Mouse (Mus musculus) cerebellum, adult 2 months (tissue): ENCODE data around the gene Ccl22. TPM values are rescaled to one million over a fixed set of nuclear protein-coding genes. Genes with fewer than 3 reads are reported as not detected.

Experiments
- DNase-seq, 2 experiments: peaks; one replicate each; pipeline ENCODE4 v3.0.0; 2021
- H3K27ac ChIP-seq: fragments of 200-500 bp; 2 replicates; pipeline ENCODE4 v1.5.1; 2012; ENCODE audit warnings: low read length, control low read depth, inconsistent platforms; ENCODE audit not compliant: insufficient read depth
- H3K27me3 ChIP-seq: fragments of 200-500 bp; 2 replicates; pipeline ENCODE4 v1.6.1; 2012; ENCODE audit warnings: inconsistent platforms, mild to moderate bottlenecking, low read length, moderate library complexity; ENCODE audit not compliant: control insufficient read depth, insufficient read depth
- H3K4me1 ChIP-seq: fragments of 200-500 bp; 2 replicates; pipeline ENCODE4 v1.6.1; 2011; ENCODE audit warnings: low read length; ENCODE audit not compliant: control insufficient read depth, insufficient read depth
- H3K4me3 ChIP-seq: fragments of 200-500 bp; replicated peaks from 2 replicates; pipeline ENCODE3; 2011; ENCODE audit warnings: mild to moderate bottlenecking, low read depth, low read length, control low read depth; ENCODE audit not compliant: insufficient read depth
- CTCF ChIP-seq: fragments of 200-500 bp; IDR thresholded peaks from 2 replicates; pipeline ENCODE4 v1.5.1; 2011; ENCODE audit warnings: low read depth, mild to moderate bottlenecking, control low read depth, low read length, moderate library complexity, borderline replicate concordance; ENCODE audit not compliant: insufficient read depth
- POLR2A ChIP-seq: fragments of 200-500 bp; IDR thresholded peaks from 2 replicates; pipeline ENCODE4 v1.6.1; 2011; ENCODE audit warnings: low read length, control low read depth, borderline replicate concordance; ENCODE audit not compliant: insufficient read depth
- WGBS: fragments of 180-500 bp; shearing (Covaris S2); methylation state at CpG from one replicate; pipeline ENCODE4 v1.1.7; 2018; 5-methylcytosine and 5-hydroxymethylcytosine counted together
- polyA plus RNA-seq: library from polyadenylated mRNA; depleted of rRNA; stranded (reverse); fragments of >200 nt; gene quantifications from 2 replicates; pipeline ENCODE4 v1.2.3, GENCODE M21; 2012

Ccl22 gene
- polyA plus RNA-seq, 1 experiment = 0.21 TPM

GRCm38 (mm10) chr8:94751023-94751849 is 5.8 kb downstream of the Ccl22 start:
- DNase-seq = no peak
- no peak for TF ChIP-seq POLR2A
- TF ChIP-seq CTCF = no peak
- no peaks in the 10 kb centered on the region for H3K4me1 ChIP-seq
- no peak overlapping the region for H3K27ac ChIP-seq
- H3K27me3 ChIP-seq = no peaks in the 10 kb centered on the region
- 64% methylated on average over 10 of the region's 10 CpGs for WGBS
- H3K4me3 ChIP-seq = no peak overlapping the region

DNA sequence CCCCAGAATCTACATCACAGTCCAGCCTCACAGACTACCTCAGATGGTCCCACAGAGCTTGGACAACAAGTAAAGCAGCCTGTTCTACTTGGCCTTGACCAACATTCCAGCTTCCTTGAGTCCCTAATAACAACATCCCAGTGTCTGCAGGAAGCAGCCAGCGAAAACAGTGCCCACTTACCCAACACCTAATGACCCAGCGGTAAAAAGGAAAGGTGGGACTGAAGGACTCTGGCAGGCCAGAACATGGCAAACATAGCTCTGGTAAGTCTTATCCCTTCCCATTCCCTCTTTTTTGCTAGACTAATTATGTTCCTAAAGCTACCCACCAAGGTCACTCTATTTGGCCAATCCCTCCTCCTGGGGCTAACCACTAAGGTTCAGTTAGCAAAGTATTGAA is 8.6 kb downstream of the Ccl22 start:
- no peaks in the 10 kb centered on the region for H3K27me3 ChIP-seq
- TF ChIP-seq CTCF = no peak
- TF ChIP-seq POLR2A = no peak
- no peaks in the 10 kb centered on the region for H3K4me1 ChIP-seq
- H3K4me3 ChIP-seq = no peak overlapping the region
- no peak for DNase-seq
- WGBS = 92% methylated on average over 2 of the region's 2 CpGs
- no peak overlapping the region for H3K27ac ChIP-seq

GRCm38 (mm10) chr8:94754486-94754885 is 9.1 kb downstream of the Ccl22 start:
- H3K4me1 ChIP-seq = no peaks in the 10 kb centered on the region
- TF ChIP-seq CTCF (no peak), POLR2A (no peak)
- DNase-seq = no peak
- no peaks in the 10 kb centered on the region for H3K27me3 ChIP-seq
- no peak overlapping the region for H3K4me3 ChIP-seq
- no peak overlapping the region for H3K27ac ChIP-seq
- WGBS = 37% methylated on average over 2 of the region's 2 CpGs

GRCm38 (mm10) chr8:94767035-94767434 is 21.6 kb downstream of the Ccl22 start:
- no peak overlapping the region for H3K27ac ChIP-seq
- no peak for TF ChIP-seq POLR2A
- TF ChIP-seq CTCF = no peak
- no peaks in the 10 kb centered on the region for H3K27me3 ChIP-seq
- 84% methylated on average over 9 of the region's 9 CpGs for WGBS
- 0 out of 2 replicates have a peak, but pooled peaks cover 2% of the 10 kb centered on the region for H3K4me1 ChIP-seq
- DNase-seq = no peak
- no peak overlapping the region for H3K4me3 ChIP-seq

- peak; percentile 30 to 32 for DNase-seq
- Histone ChIP-seq H3K27ac (no peak overlapping the region), H3K27me3 (no peaks in the 10 kb centered on the region), H3K4me3 (no peak overlapping the region), H3K4me1 (0 out of 2 replicates have a peak, but pooled peaks cover 2% of the 10 kb centered on the region)
- 18% methylated on average over 6 of the region's 6 CpGs for WGBS
- no peak for TF ChIP-seq CTCF
- no peak for TF ChIP-seq POLR2A
These were observed 25.6 kb downstream of the Ccl22 start for GRCm38 (mm10) chr8:94770945-94771344.

DNA sequence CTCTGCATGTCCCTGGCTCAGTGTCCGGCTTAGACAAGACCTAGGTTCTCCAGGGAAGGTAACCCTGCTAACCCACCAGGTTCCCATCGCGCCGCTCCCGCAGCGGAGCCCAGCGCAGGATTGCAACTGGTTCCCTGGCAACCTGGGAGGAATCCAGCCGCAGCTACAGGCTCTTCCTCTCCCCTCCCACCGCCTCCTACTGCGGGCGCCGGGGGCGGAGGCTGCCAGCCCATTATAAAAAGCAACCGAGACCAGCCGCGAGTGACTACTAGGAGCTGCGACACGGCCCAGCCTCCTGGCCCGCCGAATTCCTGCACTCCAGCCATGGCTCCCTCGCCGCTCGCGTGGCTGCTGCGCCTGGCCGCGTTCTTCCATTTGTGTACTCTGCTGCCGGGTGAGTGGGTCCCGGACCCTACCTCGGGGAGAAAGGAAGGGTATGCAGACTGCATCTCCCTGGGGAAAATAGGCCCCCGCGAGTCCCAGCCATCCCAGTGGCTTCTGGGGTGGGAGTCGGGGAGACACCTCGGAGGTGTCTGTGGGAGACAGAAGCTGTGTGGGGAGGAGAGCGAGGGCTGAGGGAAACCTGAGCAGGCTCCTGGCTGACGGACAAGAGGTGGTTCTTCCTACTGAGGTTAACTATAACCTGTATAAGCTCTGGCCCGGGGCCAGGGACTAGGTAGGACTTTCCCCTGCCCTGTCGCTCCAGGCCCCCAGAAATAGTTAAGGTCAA is 26.7 kb downstream of the Ccl22 start, which contains the start of gene Cx3cl1:
Cx3cl1 (plus strand) TSS at position 69 of the 730 bp plus-strand sequence.
- peak within 1 kb of the TSS; percentile 71 for H3K4me3 ChIP-seq
- H3K4me1 ChIP-seq = 0 out of 2 replicates have a peak, but pooled peaks cover 2% of the 10 kb centered on the region
- peak; percentile 82 to 84 for DNase-seq
- H3K27me3 ChIP-seq = no peaks in the 10 kb centered on the region
- TF ChIP-seq CTCF = no peak
- TF ChIP-seq POLR2A = peak; percentile 55; the same call in 1 of the 2 replicates
- H3K27ac ChIP-seq = peak within 1 kb of the TSS; percentile 62
- WGBS = under 1% methylated on average over 38 of the region's 38 CpGs

GRCm38 (mm10) chr8:94773048-94773447 is 27.7 kb downstream of the Ccl22 start:
- peak in 1 of 2 experiments; percentile 17 for DNase-seq
- WGBS = 67% methylated on average over 6 of the region's 6 CpGs
- peak overlapping the region; percentile 82 for H3K27ac ChIP-seq
- TF ChIP-seq POLR2A = no peak
- TF ChIP-seq CTCF = no peak
- 0 out of 2 replicates have a peak, but pooled peaks cover 2% of the 10 kb centered on the region for H3K4me1 ChIP-seq
- H3K4me3 ChIP-seq = peak overlapping the region; percentile 71
- no peaks in the 10 kb centered on the region for H3K27me3 ChIP-seq

DNA sequence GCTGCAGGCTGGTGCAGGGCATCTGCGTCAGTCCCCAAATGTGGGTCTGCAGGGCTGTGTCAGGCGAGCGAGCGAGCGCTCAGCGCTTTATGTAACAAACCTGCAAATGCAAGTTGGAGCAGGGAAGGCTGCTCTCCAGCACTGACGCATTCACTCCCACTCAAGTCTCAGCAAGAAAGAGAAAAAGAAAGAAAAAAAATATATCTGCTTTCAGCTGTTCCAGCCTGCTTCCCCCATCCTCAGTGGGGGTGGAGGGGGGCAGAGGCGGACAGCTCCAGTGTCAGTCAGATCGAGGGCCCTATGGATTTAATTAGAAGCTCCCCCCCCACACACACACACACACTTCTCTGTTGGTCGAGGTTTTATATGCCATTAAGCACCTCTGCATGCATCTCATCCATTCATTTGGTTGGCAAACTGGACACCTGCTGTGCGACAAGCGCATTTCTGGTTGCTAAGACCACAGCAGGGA is 28.3 kb downstream of the Ccl22 start:
- Histone ChIP-seq H3K4me3 (peak overlapping the region; percentile 71), H3K27ac (peak overlapping the region; percentile 82), H3K27me3 (no peaks in the 10 kb centered on the region), H3K4me1 (0 out of 2 replicates have a peak, but pooled peaks cover 2% of the 10 kb centered on the region)
- 68% methylated on average over 12 of the region's 12 CpGs for WGBS
- TF ChIP-seq POLR2A (0 out of 2 replicates have a peak, but pooled peaks have one; percentile 14), CTCF (no peak)
- peak; percentile 48 to 54 for DNase-seq
